Mouse (Mus musculus) right cerebral cortex, postnatal 14 days (tissue): ENCODE measurements around the gene Gm38431.
"Not testable (repeated sequence)": the region's sequence is repeated elsewhere in the genome, so short reads cannot be mapped to it uniquely, and the experiment has no call there.

Source experiments
- DNase-seq: peaks from one replicate; pipeline ENCODE4 v3.0.0; 2022

The Gm38431 gene

GRCm38 (mm10) chr9:21104814-21105213, 13.0 kb upstream of the Gm38431 start:
- DNase-seq: no peak

GRCm38 (mm10) chr9:21102076-21102475, 10.3 kb upstream of the Gm38431 start:
- no peak for DNase-seq

GRCm38 (mm10) chr9:21100447-21101161, 8.8 kb upstream of the Gm38431 start:
- no peak for DNase-seq

GRCm38 (mm10) chr9:21097793-21098192, 6.0 kb upstream of the Gm38431 start:
- DNase-seq: no peak

GRCm38 (mm10) chr9:21095958-21096357, 4.2 kb upstream of the Gm38431 start:
- no peak for DNase-seq

GRCm38 (mm10) chr9:21093423-21093822, 1.6 kb upstream of the Gm38431 start:
- DNase-seq: no peak

- DNase-seq: no peak
Observed at GRCm38 (mm10) chr9:21090972-21091706, 658 bp downstream of the Gm38431 start.

- DNase-seq: no peak
Observed at GRCm38 (mm10) chr9:21090537-21090936, 1.3 kb downstream of the Gm38431 start.

- no peak for DNase-seq
Observed at GRCm38 (mm10) chr9:21083324-21083723, 8.5 kb downstream of the Gm38431 start.

- DNase-seq: no peak
Observed at GRCm38 (mm10) chr9:21081127-21081526, 10.7 kb downstream of the Gm38431 start.

- no peak for DNase-seq
Observed at GRCm38 (mm10) chr9:21075625-21076024, 16.2 kb downstream of the Gm38431 start.

- DNase-seq: no peak
Observed at GRCm38 (mm10) chr9:21074173-21074572, 17.6 kb downstream of the Gm38431 start.

GRCm38 (mm10) chr9:21073044-21073840, 18.6 kb downstream of the Gm38431 start, which contains the start of the genes Gm49373 and Fdx1l:
Gm49373 (minus strand) TSS chr9:21073096.
Fdx1l (minus strand) TSS chr9:21073614.
- DNase-seq: peak; percentile 93

GRCm38 (mm10) chr9:21072641-21073040, 19.2 kb downstream of the Gm38431 start:
- no peak for DNase-seq

- no peak for DNase-seq
Observed at GRCm38 (mm10) chr9:21067006-21067684, 24.7 kb downstream of the Gm38431 start, which contains the start of gene Zglp1. Zglp1 (minus strand) TSS chr9:21067093.

GRCm38 (mm10) chr9:21062928-21063327, 28.9 kb downstream of the Gm38431 start:
- peak; percentile 50 for DNase-seq

GRCm38 (mm10) chr9:21051578-21051977, 40.2 kb downstream of the Gm38431 start:
- DNase-seq: no peak

- no peak for DNase-seq
Observed at GRCm38 (mm10) chr9:21045235-21045634, 46.6 kb downstream of the Gm38431 start.

GRCm38 (mm10) chr9:21044785-21045184, 47.0 kb downstream of the Gm38431 start:
- DNase-seq: not testable (repeated sequence)

- DNase-seq: no peak
Observed at GRCm38 (mm10) chr9:21043563-21043962, 48.2 kb downstream of the Gm38431 start.

GRCm38 (mm10) chr9:21041308-21041707, 50.5 kb downstream of the Gm38431 start:
- peak; percentile 50 for DNase-seq

GRCm38 (mm10) chr9:21039779-21040178, 52.0 kb downstream of the Gm38431 start:
- DNase-seq: no peak

- peak; percentile 42 for DNase-seq
Observed at GRCm38 (mm10) chr9:21037481-21037891, 54.3 kb downstream of the Gm38431 start.
